Mouse (Mus musculus) cerebellum, adult 2 months (tissue): ENCODE measurements around the gene Ch25h. TPM values are rescaled to one million over a fixed set of nuclear protein-coding genes. Genes with fewer than 3 reads are reported as not detected.

Experiments
- DNase-seq, 2 experiments: peaks; one replicate each; pipeline ENCODE4 v3.0.0; 2021
- H3K27ac ChIP-seq: fragments of 200-500 bp; 2 replicates; pipeline ENCODE4 v1.5.1; 2012; ENCODE audit warnings: low read length, control low read depth, inconsistent platforms; ENCODE audit not compliant: insufficient read depth
- H3K27me3 ChIP-seq: fragments of 200-500 bp; 2 replicates; pipeline ENCODE4 v1.6.1; 2012; ENCODE audit warnings: inconsistent platforms, mild to moderate bottlenecking, low read length, moderate library complexity; ENCODE audit not compliant: control insufficient read depth, insufficient read depth
- H3K4me1 ChIP-seq: fragments of 200-500 bp; 2 replicates; pipeline ENCODE4 v1.6.1; 2011; ENCODE audit warnings: low read length; ENCODE audit not compliant: control insufficient read depth, insufficient read depth
- H3K4me3 ChIP-seq: fragments of 200-500 bp; replicated peaks from 2 replicates; pipeline ENCODE3; 2011; ENCODE audit warnings: mild to moderate bottlenecking, low read depth, low read length, control low read depth; ENCODE audit not compliant: insufficient read depth
- CTCF ChIP-seq: fragments of 200-500 bp; IDR thresholded peaks from 2 replicates; pipeline ENCODE4 v1.5.1; 2011; ENCODE audit warnings: low read depth, mild to moderate bottlenecking, control low read depth, low read length, moderate library complexity, borderline replicate concordance; ENCODE audit not compliant: insufficient read depth
- POLR2A ChIP-seq: fragments of 200-500 bp; IDR thresholded peaks from 2 replicates; pipeline ENCODE4 v1.6.1; 2011; ENCODE audit warnings: low read length, control low read depth, borderline replicate concordance; ENCODE audit not compliant: insufficient read depth
- WGBS: fragments of 180-500 bp; shearing (Covaris S2); methylation state at CpG from one replicate; pipeline ENCODE4 v1.1.7; 2018; 5-methylcytosine and 5-hydroxymethylcytosine counted together
- polyA plus RNA-seq: library from polyadenylated mRNA; depleted of rRNA; stranded (reverse); fragments of >200 nt; gene quantifications from 2 replicates; pipeline ENCODE4 v1.2.3, GENCODE M21; 2012

The Ch25h gene
- polyA plus RNA-seq, 1 experiment = 0.41 TPM

DNA sequence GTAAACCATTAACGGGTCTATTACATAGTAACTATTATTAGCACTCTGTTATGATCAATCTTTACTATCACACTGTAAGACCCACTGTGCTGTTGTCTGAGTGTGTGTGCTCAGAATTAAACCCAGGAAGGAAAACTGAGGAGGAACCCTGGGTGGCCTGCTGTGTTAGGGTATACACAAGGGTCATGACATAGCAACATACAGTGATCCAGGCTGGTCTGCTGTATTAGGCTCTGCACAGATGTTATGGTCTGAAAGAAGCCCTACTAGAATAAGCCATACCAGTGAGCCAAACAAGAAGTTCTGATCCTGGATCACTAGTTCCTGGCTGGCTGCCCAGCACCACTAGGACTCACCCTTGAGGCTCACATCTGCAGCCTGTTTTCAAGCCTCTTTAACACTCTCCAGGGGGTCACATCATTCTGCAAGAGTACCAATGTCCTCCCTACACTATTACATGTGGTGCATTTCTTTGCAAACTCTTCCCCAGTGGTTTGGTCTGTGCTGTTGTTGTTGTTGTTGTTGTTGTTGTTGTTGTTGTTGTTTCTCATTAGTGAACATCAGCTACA lies 13.4 kb downstream of the Ch25h start:
- Histone ChIP-seq H3K4me1 (no peaks in the 10 kb centered on the region), H3K4me3 (no peak overlapping the region), H3K27ac (no peak overlapping the region), H3K27me3 (no peaks in the 10 kb centered on the region)
- DNase-seq = no peak
- TF ChIP-seq POLR2A (no peak), CTCF (no peak)
- WGBS = 78% methylated on average over 1 of the region's 1 CpGs

DNA sequence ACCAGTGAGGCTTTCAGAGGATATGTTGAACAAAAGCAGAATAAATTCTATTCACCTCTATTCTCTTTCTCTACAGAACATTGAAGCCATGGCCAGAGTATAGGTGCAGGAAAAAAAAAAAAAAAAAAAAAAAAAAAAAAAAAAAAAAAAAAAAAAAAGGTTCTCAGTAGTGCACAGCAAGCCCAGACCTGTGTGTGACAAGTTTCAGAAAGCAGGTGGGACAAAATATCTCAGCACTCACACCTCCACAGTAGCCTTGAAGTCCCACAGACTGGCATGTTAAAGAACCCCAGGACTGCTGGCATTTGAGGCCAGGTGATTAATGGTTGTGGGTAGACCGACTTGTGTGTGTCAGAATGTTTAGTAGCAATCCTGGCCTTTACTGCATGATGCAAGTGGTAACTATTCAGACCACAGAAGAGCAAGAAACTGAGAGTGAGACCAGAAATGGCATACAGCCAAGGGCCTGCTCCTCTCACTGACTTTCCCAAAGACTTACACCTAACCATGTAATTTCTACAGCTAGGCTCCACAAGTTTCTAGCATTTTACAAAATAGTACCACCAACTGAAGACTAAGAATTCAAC lies 24.1 kb downstream of the Ch25h start:
- Histone ChIP-seq H3K27ac (no peak overlapping the region), H3K4me1 (no peaks in the 10 kb centered on the region), H3K4me3 (no peak overlapping the region), H3K27me3 (no peaks in the 10 kb centered on the region)
- no peak for DNase-seq
- 44% methylated on average over 1 of the region's 1 CpGs for WGBS
- TF ChIP-seq CTCF = no peak
- TF ChIP-seq POLR2A = no peak

DNA sequence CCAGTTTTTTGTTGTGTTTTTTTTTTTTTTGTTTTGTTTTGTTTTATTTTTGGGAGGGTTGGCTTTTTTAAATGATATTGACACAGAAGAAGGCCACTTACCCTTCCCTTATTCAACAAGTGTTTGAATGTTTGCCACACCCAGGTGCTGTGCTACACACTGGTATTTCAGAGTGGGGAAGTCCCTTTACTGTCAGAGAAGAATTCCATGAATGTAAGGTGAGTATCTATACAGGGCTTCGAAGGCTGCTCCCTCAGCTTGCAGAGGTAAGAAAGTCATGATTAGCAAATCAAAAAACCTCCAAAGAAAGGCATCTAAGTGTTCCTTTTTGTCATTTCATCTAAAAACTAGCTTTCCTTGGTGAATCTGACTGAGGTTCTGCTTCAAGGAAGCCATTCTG lies 26.1 kb downstream of the Ch25h start:
- Histone ChIP-seq H3K27ac (no peak overlapping the region), H3K27me3 (no peaks in the 10 kb centered on the region), H3K4me1 (no peaks in the 10 kb centered on the region), H3K4me3 (no peak overlapping the region)
- WGBS = 90% methylated on average over 1 of the region's 1 CpGs
- no peak for TF ChIP-seq CTCF
- no peak for TF ChIP-seq POLR2A
- no peak for DNase-seq

DNA sequence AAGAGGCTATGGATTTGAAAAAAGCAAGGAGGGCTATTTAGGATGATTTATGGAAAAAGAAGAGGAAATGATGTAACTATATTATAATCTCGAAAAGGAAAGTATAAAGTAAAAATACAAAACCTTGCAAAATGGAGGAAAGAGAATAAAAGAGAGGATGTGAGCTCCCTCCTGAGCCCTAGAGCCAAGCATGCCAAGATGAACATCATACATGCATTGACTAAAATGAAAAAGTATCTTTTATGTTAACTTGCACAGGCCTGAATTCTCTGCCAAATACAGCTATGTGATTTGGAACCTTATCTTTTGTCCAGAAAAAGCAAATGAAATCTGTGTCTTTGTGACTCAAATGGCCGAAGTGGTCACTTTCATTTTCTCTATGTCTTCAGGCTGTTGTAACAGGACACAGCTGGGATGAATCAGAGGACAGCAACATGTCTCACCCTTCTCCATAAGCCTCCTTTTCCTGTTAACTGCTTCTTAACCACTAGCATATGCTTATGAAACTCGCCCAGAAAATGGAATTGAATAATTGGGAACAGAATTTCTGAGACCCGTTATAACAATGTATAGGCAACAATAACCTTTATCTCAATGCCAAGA lies 29.5 kb downstream of the Ch25h start:
- no peak for DNase-seq
- Histone ChIP-seq H3K27ac (no peak overlapping the region), H3K27me3 (no peaks in the 10 kb centered on the region), H3K4me3 (no peak overlapping the region), H3K4me1 (no peaks in the 10 kb centered on the region)
- TF ChIP-seq CTCF (no peak), POLR2A (no peak)
- 71% methylated on average over 4 of the region's 4 CpGs for WGBS

GRCm38 (mm10) chr19:34444785-34445184 lies 30.2 kb downstream of the Ch25h start:
- Histone ChIP-seq H3K4me3 (no peak overlapping the region), H3K27ac (no peak overlapping the region), H3K27me3 (no peaks in the 10 kb centered on the region), H3K4me1 (no peaks in the 10 kb centered on the region)
- no peak for DNase-seq
- 91% methylated on average over 3 of the region's 3 CpGs for WGBS
- no peak for TF ChIP-seq CTCF
- no peak for TF ChIP-seq POLR2A

GRCm38 (mm10) chr19:34441979-34442378 lies 33.0 kb downstream of the Ch25h start:
- TF ChIP-seq POLR2A (no peak), CTCF (no peak)
- Histone ChIP-seq H3K4me1 (no peaks in the 10 kb centered on the region), H3K27ac (no peak overlapping the region), H3K4me3 (no peak overlapping the region), H3K27me3 (no peaks in the 10 kb centered on the region)
- 50% methylated on average over 2 of the region's 2 CpGs for WGBS
- no peak for DNase-seq

DNA sequence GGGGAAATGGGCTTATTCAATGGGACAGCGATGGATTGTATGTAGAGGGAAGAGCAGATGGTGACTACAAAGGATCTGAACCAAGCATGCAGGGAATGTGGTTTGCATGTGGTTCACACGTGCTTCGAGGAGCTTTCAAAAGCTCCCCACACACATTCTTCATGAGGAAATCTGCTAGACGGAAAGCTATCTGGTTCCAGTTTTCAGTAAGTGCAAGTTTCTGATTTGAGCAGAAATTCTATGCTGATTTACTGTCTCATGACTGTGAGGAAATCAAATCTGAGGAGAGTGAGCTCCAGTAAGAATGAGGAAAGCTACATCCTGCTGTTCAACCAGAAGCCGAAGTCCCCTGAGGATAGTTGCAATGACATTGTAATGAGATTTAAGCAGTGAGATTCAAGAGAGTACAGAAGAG lies 39.8 kb downstream of the Ch25h start:
- Histone ChIP-seq H3K27me3 (no peaks in the 10 kb centered on the region), H3K27ac (no peak overlapping the region), H3K4me3 (no peak overlapping the region), H3K4me1 (no peaks in the 10 kb centered on the region)
- no peak for TF ChIP-seq POLR2A
- no peak for TF ChIP-seq CTCF
- DNase-seq = no peak
- 47% methylated on average over 5 of the region's 5 CpGs for WGBS

- Histone ChIP-seq H3K27ac (no peak overlapping the region), H3K4me1 (no peaks in the 10 kb centered on the region), H3K4me3 (no peak overlapping the region), H3K27me3 (no peaks in the 10 kb centered on the region)
- no peak for TF ChIP-seq POLR2A
- TF ChIP-seq CTCF = no peak
- WGBS = 73% methylated on average over 3 of the region's 3 CpGs
- DNase-seq = no peak
Observed at GRCm38 (mm10) chr19:34431314-34431713, 43.6 kb downstream of the Ch25h start.
